Mouse (Mus musculus) midbrain, embryonic 14.5 days (tissue): ENCODE data around the gene Dnal4. TPM values are rescaled to one million over a fixed set of nuclear protein-coding genes. Genes with fewer than 3 reads are reported as not detected.
A peak's percentile ranks its signal among the peaks of the same experiment; 100 is the strongest.

Source experiments
- ATAC-seq: fragments of 200-750 bp; cut with Nextera tagmentation; 2 replicates; pipeline ENCODE4 v1.8.0; 2017; ENCODE audit warnings: moderate number of reproducible peaks, moderate library complexity; ENCODE audit not compliant: low FRiP score, low TSS enrichment
- DNase-seq: peaks from one replicate; pipeline ENCODE4 v3.0.0-alpha.2; 2015
- H3K27ac ChIP-seq: fragments of 300-500 bp; sonication (generic); replicated peaks from 2 replicates; pipeline ENCODE4 v1.5.1; 2014; ENCODE audit warnings: mild to moderate bottlenecking, low read depth, low read length, moderate library complexity
- H3K27me3 ChIP-seq: fragments of 300-500 bp; sonication (generic); 2 replicates; pipeline ENCODE4 v1.6.1; 2014; ENCODE audit warnings: low read length, control low read depth, mixed read lengths; ENCODE audit not compliant: control insufficient read depth, insufficient read depth
- H3K36me3 ChIP-seq: fragments of 300-500 bp; sonication (generic); 2 replicates; pipeline ENCODE4 v1.6.1; 2014; ENCODE audit warnings: low read length, control low read depth; ENCODE audit not compliant: control insufficient read depth, insufficient read depth
- H3K4me1 ChIP-seq: fragments of 300-500 bp; sonication (generic); 2 replicates; pipeline ENCODE4 v1.6.1; 2014; ENCODE audit warnings: mild to moderate bottlenecking, antibody characterized with exemption, low read length, control low read depth; ENCODE audit not compliant: control insufficient read depth, insufficient read depth
- H3K4me2 ChIP-seq: fragments of 300-500 bp; sonication (generic); 2 replicates; pipeline ENCODE4 v1.6.1; 2014; ENCODE audit warnings: mild to moderate bottlenecking, low read length, moderate library complexity
- H3K4me3 ChIP-seq: fragments of 300-500 bp; sonication (generic); replicated peaks from 2 replicates; pipeline ENCODE4 v1.5.1; 2014; ENCODE audit warnings: low read depth, low read length
- H3K9ac ChIP-seq: fragments of 300-500 bp; sonication (generic); replicated peaks from 2 replicates; pipeline ENCODE4 v1.6.1; 2014; ENCODE audit warnings: mild to moderate bottlenecking, low read length, moderate library complexity
- H3K9me3 ChIP-seq: fragments of 300-500 bp; sonication (generic); 2 replicates; pipeline ENCODE4 v1.6.1; 2016; ENCODE audit warnings: low read length, control low read depth, mixed read lengths; ENCODE audit not compliant: control insufficient read depth
- WGBS: fragments of 180-500 bp; shearing (Covaris S2); extraction: QIAGEN DNeasy Blood & Tissue Kit; methylation state at CpG from one replicate; pipeline ENCODE4 v1.1.7; 2014; 5-methylcytosine and 5-hydroxymethylcytosine counted together
- polyA plus RNA-seq: library from polyadenylated mRNA; unstranded; fragments of >200 nt; fragmentation: Nextera tagmentation; extraction: Ambion mirVana; gene quantifications from 2 replicates; pipeline ENCODE4 v1.2.1, GENCODE M21; 2014

Dnal4 gene
- polyA plus RNA-seq, 1 experiment from 2014 or later = 83.8 TPM

- Histone ChIP-seq H3K4me1 (peaks cover 13% of the 10 kb centered on the region), H3K9me3 (no peaks in the 10 kb centered on the region), H3K27me3 (no peaks in the 10 kb centered on the region), H3K9ac (no peak overlapping the region), H3K4me2 (no peak overlapping the region), H3K27ac (no peak overlapping the region), H3K36me3 (no peaks in the 10 kb centered on the region), H3K4me3 (no peak overlapping the region)
- DNase-seq = no peak
- ATAC-seq = no peak
- 73% methylated on average over 21 of the region's 21 CpGs for WGBS
Observed at GRCm38 (mm10) chr15:79770629-79771240, 6.9 kb downstream of the Dnal4 start.

DNA sequence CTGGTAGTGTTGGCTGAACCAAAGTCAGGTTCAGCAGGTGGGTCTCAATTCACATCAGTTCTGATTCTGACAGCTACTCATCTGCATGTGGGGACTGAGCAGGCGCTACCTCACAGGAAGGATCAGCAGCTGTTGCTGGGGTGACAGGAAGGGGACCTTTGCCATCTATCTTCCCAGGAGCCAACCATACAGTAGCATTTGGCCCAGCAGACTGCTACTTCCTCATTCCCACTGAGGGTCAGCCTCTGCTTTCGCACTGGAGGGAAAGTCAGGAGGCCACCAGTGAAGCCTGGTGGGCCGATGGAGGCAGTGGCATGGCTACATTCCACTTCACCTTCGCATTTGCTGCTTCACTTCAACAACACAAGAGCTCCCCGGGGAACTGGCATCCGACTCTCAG lies 9.3 kb downstream of the Dnal4 start:
- Histone ChIP-seq H3K4me2 (no peak overlapping the region), H3K4me3 (no peak overlapping the region), H3K27me3 (no peaks in the 10 kb centered on the region), H3K27ac (no peak overlapping the region), H3K9ac (no peak overlapping the region), H3K4me1 (peaks cover 2% of the 10 kb centered on the region), H3K36me3 (peaks cover 12% of the 10 kb centered on the region), H3K9me3 (no peaks in the 10 kb centered on the region)
- ATAC-seq (no peak), DNase-seq (no peak)
- WGBS = 61% methylated on average over 6 of the region's 6 CpGs

DNA sequence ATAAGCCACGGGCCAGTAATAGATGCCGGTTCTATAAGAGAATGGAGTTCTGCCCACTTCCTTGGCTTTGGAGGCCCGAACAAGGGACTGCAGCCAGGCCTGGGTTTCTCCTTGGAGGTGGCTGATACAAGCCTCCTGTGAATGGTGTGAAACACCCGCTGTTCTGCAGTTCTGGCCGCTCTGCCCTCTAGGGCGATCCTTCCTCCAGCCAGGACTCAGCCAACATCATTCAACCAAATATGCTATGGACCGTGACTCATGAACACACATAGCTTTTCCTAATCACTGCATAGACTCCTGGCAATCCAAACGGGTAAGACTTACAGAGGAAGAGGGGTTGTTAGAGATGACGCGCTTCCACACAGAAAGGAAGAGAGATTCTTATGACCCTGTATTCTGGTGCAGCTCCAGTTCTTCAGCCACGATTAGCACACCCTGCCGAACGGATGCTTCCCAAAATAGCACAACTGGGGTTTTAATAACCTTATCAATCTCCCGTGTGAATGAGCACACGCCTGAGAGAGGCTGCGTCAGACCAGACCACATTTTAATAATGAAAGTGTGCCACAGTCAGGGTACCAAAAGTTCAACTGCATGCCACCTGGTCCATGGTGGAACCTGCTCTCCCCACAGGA lies 10.2 kb downstream of the Dnal4 start:
- H3K9me3 ChIP-seq = no peaks in the 10 kb centered on the region
- no peaks in the 10 kb centered on the region for H3K27me3 ChIP-seq
- 88% methylated on average over 16 of the region's 16 CpGs for WGBS
- no peak overlapping the region for H3K4me2 ChIP-seq
- peaks cover 20% of the 10 kb centered on the region for H3K36me3 ChIP-seq
- no peak for ATAC-seq
- H3K27ac ChIP-seq = no peak overlapping the region
- H3K9ac ChIP-seq = no peak overlapping the region
- H3K4me1 ChIP-seq = no peaks in the 10 kb centered on the region
- DNase-seq = no peak
- no peak overlapping the region for H3K4me3 ChIP-seq

DNA sequence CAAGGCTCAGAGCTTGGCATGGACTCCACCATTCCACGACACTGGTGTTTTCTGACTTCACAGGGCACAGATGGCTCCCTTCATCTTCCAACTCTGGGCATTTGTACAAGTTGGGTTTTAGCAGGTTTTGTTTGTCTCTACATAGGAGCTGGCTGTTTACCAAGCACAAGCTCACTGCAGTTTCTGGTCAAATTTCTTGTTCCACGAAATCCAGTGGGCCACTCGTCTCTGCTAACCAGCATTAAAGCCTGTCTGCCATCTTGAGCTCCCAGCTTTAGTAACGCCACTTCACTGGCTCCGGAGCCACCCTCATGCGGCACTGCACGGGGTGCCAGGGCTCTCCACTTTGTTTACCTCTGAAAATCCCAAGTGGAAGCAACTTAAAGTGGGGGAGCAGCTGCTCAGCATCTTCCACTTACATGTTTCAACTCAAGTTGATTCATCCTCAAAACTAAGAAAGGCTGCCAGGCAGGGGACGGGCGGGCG lies 11.0 kb downstream of the Dnal4 start:
- 94% methylated on average over 10 of the region's 10 CpGs for WGBS
- no peak overlapping the region for H3K9ac ChIP-seq
- peaks cover 28% of the 10 kb centered on the region for H3K36me3 ChIP-seq
- no peak overlapping the region for H3K27ac ChIP-seq
- no peaks in the 10 kb centered on the region for H3K4me1 ChIP-seq
- ATAC-seq (no peak), DNase-seq (no peak)
- H3K4me2 ChIP-seq = no peak overlapping the region
- H3K27me3 ChIP-seq = no peaks in the 10 kb centered on the region
- no peaks in the 10 kb centered on the region for H3K9me3 ChIP-seq
- H3K4me3 ChIP-seq = no peak overlapping the region

DNA sequence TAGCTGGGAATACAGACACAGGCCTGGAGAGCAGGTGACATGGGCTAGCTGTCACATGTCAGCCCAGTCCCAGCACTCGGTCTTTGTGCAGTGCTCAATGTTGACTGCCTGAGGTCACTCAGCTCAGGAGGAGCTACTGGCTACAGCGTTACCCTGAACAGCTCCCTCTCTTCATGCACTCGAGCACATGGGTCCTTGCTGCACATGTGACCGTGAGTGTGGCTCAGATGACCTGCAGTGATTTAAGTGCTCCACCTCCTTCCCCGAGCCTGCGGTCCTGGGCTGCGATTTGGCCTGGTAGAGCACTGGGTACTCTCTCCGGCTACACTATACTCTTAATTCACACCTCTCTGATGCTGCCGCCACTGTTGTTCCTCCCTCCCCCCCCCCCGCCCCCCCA lies 11.5 kb downstream of the Dnal4 start:
- Histone ChIP-seq H3K4me1 (no peaks in the 10 kb centered on the region), H3K4me3 (no peak overlapping the region), H3K27ac (no peak overlapping the region; the same call in 1 of the 2 replicates), H3K36me3 (peaks cover 32% of the 10 kb centered on the region), H3K9me3 (no peaks in the 10 kb centered on the region), H3K9ac (no peak overlapping the region), H3K4me2 (no peak overlapping the region), H3K27me3 (no peaks in the 10 kb centered on the region)
- 77% methylated on average over 10 of the region's 10 CpGs for WGBS
- DNase-seq (no peak), ATAC-seq (no peak)

- DNase-seq = no peak
- Histone ChIP-seq H3K9ac (no peak overlapping the region), H3K27me3 (no peaks in the 10 kb centered on the region), H3K4me2 (no peak overlapping the region), H3K4me1 (no peaks in the 10 kb centered on the region), H3K4me3 (no peak overlapping the region), H3K36me3 (peaks cover 34% of the 10 kb centered on the region), H3K9me3 (no peaks in the 10 kb centered on the region), H3K27ac (no peak overlapping the region)
- ATAC-seq = no peak
- 94% methylated on average over 2 of the region's 2 CpGs for WGBS
Observed at GRCm38 (mm10) chr15:79765361-79765760, 12.3 kb downstream of the Dnal4 start.

DNA sequence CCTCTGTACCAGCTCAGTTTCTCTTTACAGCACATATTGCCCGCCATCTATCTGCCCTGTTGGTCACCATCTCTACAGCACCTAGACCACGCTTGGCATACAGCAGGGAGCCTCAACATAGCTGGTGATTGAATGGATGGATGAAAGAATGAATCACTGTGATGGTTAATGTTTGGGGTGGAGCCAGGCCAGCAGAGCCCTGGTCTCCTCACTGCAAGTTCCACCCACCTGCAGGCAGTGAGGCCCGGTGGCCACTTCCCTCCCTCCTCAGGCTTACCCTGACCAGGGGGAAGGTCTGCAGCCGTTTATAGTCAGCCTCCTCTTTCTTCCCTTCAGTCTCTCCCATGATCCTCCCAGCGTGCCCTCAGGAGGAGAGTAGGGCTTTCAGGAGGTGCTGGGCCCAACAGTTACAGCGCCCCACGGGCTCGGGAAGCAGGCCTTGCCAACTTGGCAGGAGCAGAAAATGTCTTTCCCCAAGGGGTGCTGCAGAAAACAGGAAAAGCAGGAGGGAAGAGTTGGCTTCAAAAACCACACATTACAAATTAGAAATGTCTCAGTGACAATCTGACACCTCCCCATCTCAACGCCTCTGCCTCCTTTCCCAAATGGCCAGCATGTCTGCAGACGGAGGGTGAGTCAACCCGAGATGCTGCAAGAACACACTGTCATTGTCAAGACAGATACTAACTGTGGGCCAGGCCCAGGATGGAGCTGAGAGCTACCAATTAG lies 12.9 kb downstream of the Dnal4 start:
- ATAC-seq (no peak), DNase-seq (no peak)
- WGBS = 88% methylated on average over 11 of the region's 11 CpGs

DNA sequence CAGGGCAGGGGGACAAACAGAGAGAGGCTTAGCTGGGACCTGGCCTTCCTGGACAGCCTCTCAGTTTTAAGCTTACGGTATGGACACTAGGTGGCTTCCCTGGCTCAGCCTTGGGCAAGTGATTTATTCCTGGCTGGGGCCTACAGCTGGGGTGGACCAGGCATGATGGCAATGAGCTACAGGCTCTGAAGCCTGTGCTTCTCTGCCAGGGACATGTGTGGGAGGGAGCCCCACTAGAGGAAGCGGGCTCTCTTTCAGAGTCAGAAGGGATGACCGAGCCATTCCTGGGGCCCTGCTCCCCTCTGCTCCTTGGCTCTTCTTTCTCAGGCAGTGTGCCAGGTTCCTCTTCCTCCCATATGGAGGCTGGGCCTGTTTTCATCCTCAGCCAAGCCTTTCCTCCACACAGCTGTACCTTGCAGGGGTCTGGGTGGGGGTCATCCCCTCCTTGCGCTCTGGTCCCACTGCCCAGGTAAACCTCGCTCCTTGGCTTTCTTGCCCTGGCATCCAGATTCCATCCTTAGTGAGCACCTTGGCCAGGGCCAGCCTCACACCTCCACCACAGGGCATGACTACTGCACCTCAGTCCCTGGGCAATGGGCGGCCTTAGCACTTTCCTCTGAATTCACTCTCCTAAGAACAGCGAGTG lies 13.9 kb downstream of the Dnal4 start:
- Histone ChIP-seq H3K9me3 (no peaks in the 10 kb centered on the region), H3K4me3 (no peak overlapping the region), H3K9ac (0 out of 2 replicates have a peak overlapping the region, but pooled peaks have one; percentile 1), H3K36me3 (peaks cover 34% of the 10 kb centered on the region), H3K4me2 (no peak overlapping the region), H3K27me3 (no peaks in the 10 kb centered on the region), H3K4me1 (no peaks in the 10 kb centered on the region), H3K27ac (no peak overlapping the region)
- DNase-seq (no peak), ATAC-seq (no peak)
- 90% methylated on average over 7 of the region's 7 CpGs for WGBS

More for the DNA sequence above, 12.9 kb downstream of the Dnal4 start:
- no peaks in the 10 kb centered on the region for H3K4me1 ChIP-seq
- H3K36me3 ChIP-seq = peaks cover 34% of the 10 kb centered on the region
- H3K27ac ChIP-seq = no peak overlapping the region
- H3K4me3 ChIP-seq = no peak overlapping the region
- no peaks in the 10 kb centered on the region for H3K27me3 ChIP-seq
- H3K4me2 ChIP-seq = no peak overlapping the region
- no peaks in the 10 kb centered on the region for H3K9me3 ChIP-seq
- H3K9ac ChIP-seq = no peak overlapping the region
